Mouse (Mus musculus) neural tube, embryonic 14.5 days (tissue): ENCODE results near the gene Cntnap1. TPM values are rescaled to one million over a fixed set of nuclear protein-coding genes. Genes with fewer than 3 reads are reported as not detected.

Source experiments
- ATAC-seq: fragments of 200-750 bp; cut with Nextera tagmentation; 2 replicates; pipeline ENCODE4 v1.8.0; 2017; ENCODE audit warnings: low read depth, mild to moderate bottlenecking, moderate TSS enrichment, moderate library complexity
- H3K27ac ChIP-seq: fragments of 300-500 bp; sonication (generic); 2 replicates; pipeline ENCODE4 v1.5.1; 2014; ENCODE audit warnings: low read depth, mild to moderate bottlenecking, control low read depth, low read length, moderate library complexity, mixed read lengths
- H3K27me3 ChIP-seq: fragments of 300-500 bp; sonication (generic); 2 replicates; pipeline ENCODE4 v1.6.1; 2014; ENCODE audit warnings: low read length; ENCODE audit not compliant: control insufficient read depth, insufficient read depth
- H3K36me3 ChIP-seq: fragments of 300-500 bp; sonication (generic); 2 replicates; pipeline ENCODE4 v1.6.1; 2014; ENCODE audit warnings: low read length, mixed read lengths; ENCODE audit not compliant: control insufficient read depth, insufficient read depth
- H3K4me1 ChIP-seq: fragments of 300-500 bp; sonication (generic); 2 replicates; pipeline ENCODE4 v1.6.1; 2014; ENCODE audit warnings: low read length; ENCODE audit not compliant: control insufficient read depth, insufficient read depth
- H3K4me2 ChIP-seq: fragments of 300-500 bp; sonication (generic); 2 replicates; pipeline ENCODE4 v1.6.1; 2014; ENCODE audit warnings: mild to moderate bottlenecking, low read depth, low read length, control low read depth
- H3K4me3 ChIP-seq: fragments of 300-500 bp; sonication (generic); 2 replicates; pipeline ENCODE4 v1.5.1; 2014; ENCODE audit warnings: low read depth, low read length, control low read depth, mixed read lengths
- H3K9ac ChIP-seq: fragments of 300-500 bp; sonication (generic); replicated peaks from 2 replicates; pipeline ENCODE4 v1.6.1; 2014; ENCODE audit warnings: low read depth, mild to moderate bottlenecking, control low read depth, low read length, mixed read lengths
- H3K9me3 ChIP-seq: fragments of 300-500 bp; sonication (generic); 2 replicates; pipeline ENCODE4 v1.6.1; 2016; ENCODE audit warnings: low read length; ENCODE audit not compliant: control insufficient read depth
- WGBS: fragments of 180-500 bp; shearing (Covaris S2); extraction: QIAGEN DNeasy Blood & Tissue Kit; methylation state at CpG from one replicate; pipeline ENCODE4 v1.1.7; 2014; 5-methylcytosine and 5-hydroxymethylcytosine counted together
- polyA plus RNA-seq: library from polyadenylated mRNA; unstranded; fragments of >200 nt; fragmentation: Nextera tagmentation; extraction: Ambion mirVana; gene quantifications from 2 replicates; pipeline ENCODE4 v1.2.1, GENCODE M21; 2014

Cntnap1 gene
- polyA plus RNA-seq, 1 experiment from 2014 or later: 8.3 TPM

GRCm38 (mm10) chr11:101176933-101177773 lies 6.8 kb downstream of the Cntnap1 start:
- Histone ChIP-seq H3K4me1 (peaks cover 32% of the 10 kb centered on the region; the same call in 1 of the 2 replicates), H3K9ac (peak overlapping the region; percentile 54; the same call in 1 of the 2 replicates), H3K36me3 (no peaks in the 10 kb centered on the region), H3K27ac (no peak overlapping the region; the same call in 1 of the 2 replicates), H3K4me3 (peak overlapping the region; percentile 36), H3K9me3 (no peaks in the 10 kb centered on the region), H3K27me3 (peaks cover 13% of the 10 kb centered on the region), H3K4me2 (peak overlapping the region; percentile 58)
- WGBS: 24% methylated on average over 22 of the region's 22 CpGs
- ATAC-seq: no peak

GRCm38 (mm10) chr11:101178061-101179058 lies 8.0 kb downstream of the Cntnap1 start:
- H3K27me3 ChIP-seq: peaks cover 13% of the 10 kb centered on the region
- no peak overlapping the region for H3K27ac ChIP-seq
- WGBS: 43% methylated on average over 36 of the region's 36 CpGs
- H3K9me3 ChIP-seq: no peaks in the 10 kb centered on the region
- peak overlapping the region; percentile 4; the same call in 1 of the 2 replicates for H3K4me3 ChIP-seq
- H3K36me3 ChIP-seq: no peaks in the 10 kb centered on the region
- peaks cover 25% of the 10 kb centered on the region; the same call in 1 of the 2 replicates for H3K4me1 ChIP-seq
- peak overlapping the region; percentile 20; the same call in 1 of the 2 replicates for H3K4me2 ChIP-seq
- 0 out of 2 replicates have a peak overlapping the region, but pooled peaks have one; percentile 11 for H3K9ac ChIP-seq
- ATAC-seq: no peak

- Histone ChIP-seq H3K27me3 (peaks cover 13% of the 10 kb centered on the region), H3K9me3 (no peaks in the 10 kb centered on the region), H3K9ac (no peak overlapping the region), H3K4me3 (no peak overlapping the region), H3K4me1 (peaks cover 15% of the 10 kb centered on the region; the same call in 1 of the 2 replicates), H3K27ac (no peak overlapping the region), H3K4me2 (no peak overlapping the region), H3K36me3 (no peaks in the 10 kb centered on the region)
- ATAC-seq: no peak
- WGBS: 77% methylated on average over 15 of the region's 15 CpGs
Observed at GRCm38 (mm10) chr11:101179306-101179705, 9.0 kb downstream of the Cntnap1 start.

GRCm38 (mm10) chr11:101180261-101180660 lies 9.9 kb downstream of the Cntnap1 start:
- H3K9me3 ChIP-seq: no peaks in the 10 kb centered on the region
- no peak for ATAC-seq
- 63% methylated on average over 17 of the region's 17 CpGs for WGBS

GRCm38 (mm10) chr11:101180846-101181740 lies 10.8 kb downstream of the Cntnap1 start:
- 46% methylated on average over 10 of the region's 10 CpGs for WGBS
- H3K4me3 ChIP-seq: no peak overlapping the region
- H3K4me1 ChIP-seq: 0 out of 2 replicates have a peak, but pooled peaks cover 10% of the 10 kb centered on the region
- no peaks in the 10 kb centered on the region for H3K36me3 ChIP-seq
- no peak overlapping the region for H3K27ac ChIP-seq
- H3K9ac ChIP-seq: no peak overlapping the region
- ATAC-seq: no peak
- H3K27me3 ChIP-seq: peaks cover 13% of the 10 kb centered on the region
- H3K4me2 ChIP-seq: no peak overlapping the region
- no peaks in the 10 kb centered on the region for H3K9me3 ChIP-seq

More at GRCm38 (mm10) chr11:101180261-101180660, 9.9 kb downstream of the Cntnap1 start:
- H3K36me3 ChIP-seq: no peaks in the 10 kb centered on the region
- H3K4me1 ChIP-seq: 0 out of 2 replicates have a peak, but pooled peaks cover 10% of the 10 kb centered on the region
- no peak overlapping the region for H3K9ac ChIP-seq
- H3K4me2 ChIP-seq: no peak overlapping the region
- no peak overlapping the region for H3K27ac ChIP-seq
- H3K27me3 ChIP-seq: peaks cover 13% of the 10 kb centered on the region
- H3K4me3 ChIP-seq: no peak overlapping the region

- H3K27ac ChIP-seq: no peak overlapping the region
- 0 out of 2 replicates have a peak, but pooled peaks cover 7% of the 10 kb centered on the region for H3K4me1 ChIP-seq
- peaks cover 13% of the 10 kb centered on the region for H3K27me3 ChIP-seq
- WGBS: 95% methylated on average over 11 of the region's 11 CpGs
- no peak for ATAC-seq
- no peaks in the 10 kb centered on the region for H3K9me3 ChIP-seq
- no peak overlapping the region for H3K9ac ChIP-seq
- no peak overlapping the region for H3K4me2 ChIP-seq
- no peak overlapping the region for H3K4me3 ChIP-seq
- 0 out of 2 replicates have a peak, but pooled peaks cover 3% of the 10 kb centered on the region for H3K36me3 ChIP-seq
Observed at GRCm38 (mm10) chr11:101181961-101182360, 11.6 kb downstream of the Cntnap1 start.

GRCm38 (mm10) chr11:101182771-101183517 lies 12.6 kb downstream of the Cntnap1 start:
- WGBS: 83% methylated on average over 14 of the region's 14 CpGs
- no peak overlapping the region for H3K9ac ChIP-seq
- 0 out of 2 replicates have a peak, but pooled peaks cover 3% of the 10 kb centered on the region for H3K4me1 ChIP-seq
- no peak overlapping the region for H3K4me2 ChIP-seq
- no peak overlapping the region for H3K4me3 ChIP-seq
- no peaks in the 10 kb centered on the region for H3K9me3 ChIP-seq
- H3K36me3 ChIP-seq: 0 out of 2 replicates have a peak, but pooled peaks cover 3% of the 10 kb centered on the region
- no peak for ATAC-seq
- no peak overlapping the region for H3K27ac ChIP-seq
- peaks cover 4% of the 10 kb centered on the region for H3K27me3 ChIP-seq
